Mouse (Mus musculus) intestine, postnatal 0 days (tissue): ENCODE measurements around the gene Tshz2. TPM values are rescaled to one million over a fixed set of nuclear protein-coding genes. Genes with fewer than 3 reads are reported as not detected.

Source experiments
- ATAC-seq: fragments of 200-750 bp; cut with Nextera tagmentation; 2 replicates; pipeline ENCODE4 v1.8.0; 2017; ENCODE audit warnings: mild to moderate bottlenecking, moderate TSS enrichment, moderate library complexity
- H3K27ac ChIP-seq: fragments of 300-500 bp; sonication (generic); 2 replicates; pipeline ENCODE4 v1.5.1; 2014; ENCODE audit warnings: mild to moderate bottlenecking, low read depth, low read length, moderate library complexity
- H3K27me3 ChIP-seq: fragments of 300-500 bp; sonication (generic); replicated peaks from 2 replicates; pipeline ENCODE4 v1.6.1; 2014; ENCODE audit warnings: low read length, mixed read lengths; ENCODE audit not compliant: control insufficient read depth, insufficient read depth
- H3K36me3 ChIP-seq: fragments of 300-500 bp; sonication (generic); 2 replicates; pipeline ENCODE4 v1.6.1; 2014; ENCODE audit warnings: mild to moderate bottlenecking, moderate library complexity; ENCODE audit not compliant: control insufficient read depth, insufficient read depth
- H3K4me1 ChIP-seq: fragments of 300-500 bp; sonication (generic); replicated peaks from 2 replicates; pipeline ENCODE4 v1.6.1; 2014; ENCODE audit warnings: antibody characterized with exemption, low read length, mixed read lengths; ENCODE audit not compliant: control insufficient read depth, insufficient read depth
- H3K4me2 ChIP-seq: fragments of 300-500 bp; sonication (generic); replicated peaks from 2 replicates; pipeline ENCODE4 v1.6.1; 2014; ENCODE audit warnings: low read depth, mild to moderate bottlenecking, moderate library complexity
- H3K4me3 ChIP-seq: fragments of 300-500 bp; sonication (generic); 2 replicates; pipeline ENCODE4 v1.5.1; 2014; ENCODE audit warnings: low read depth, low read length
- H3K9ac ChIP-seq: fragments of 300-500 bp; sonication (generic); 2 replicates; pipeline ENCODE4 v1.6.1; 2014; ENCODE audit warnings: mild to moderate bottlenecking, low read depth, low read length
- H3K9me3 ChIP-seq: fragments of 300-500 bp; sonication (generic); 2 replicates; pipeline ENCODE4 v1.6.1; 2016; ENCODE audit warnings: mixed run types; ENCODE audit not compliant: control insufficient read depth
- CTCF ChIP-seq: sonication (generic); IDR thresholded peaks from 2 replicates; pipeline ENCODE4 v1.5.1; 2016; ENCODE audit warnings: low read depth, mild to moderate bottlenecking, control low read depth, antibody characterized with exemption, moderate library complexity
- WGBS: fragments of 180-500 bp; shearing (Covaris S2); extraction: QIAGEN DNeasy Blood & Tissue Kit; methylation state at CpG from one replicate; pipeline ENCODE4 v1.1.7; 2014; 5-methylcytosine and 5-hydroxymethylcytosine counted together
- polyA plus RNA-seq: library from polyadenylated mRNA; unstranded; fragments of >200 nt; fragmentation: Nextera tagmentation; extraction: Ambion mirVana; gene quantifications from 2 replicates; pipeline ENCODE4 v1.2.1, GENCODE M21; 2015

Gene Tshz2
- polyA plus RNA-seq, 1 experiment from 2014 or later: 6.3 TPM

GRCm38 (mm10) chr2:169870503-169870902 is 237.7 kb downstream of the Tshz2 start:
- no peak overlapping the region for H3K9ac ChIP-seq
- no peaks in the 10 kb centered on the region for H3K36me3 ChIP-seq
- no peak overlapping the region for H3K4me3 ChIP-seq
- WGBS: 56% methylated on average over 5 of the region's 5 CpGs
- no peaks in the 10 kb centered on the region for H3K27me3 ChIP-seq
- TF ChIP-seq CTCF: no peak
- no peaks in the 10 kb centered on the region for H3K9me3 ChIP-seq
- H3K4me1 ChIP-seq: no peaks in the 10 kb centered on the region
- H3K4me2 ChIP-seq: no peak overlapping the region
- ATAC-seq: no peak
- H3K27ac ChIP-seq: no peak overlapping the region

GRCm38 (mm10) chr2:169871436-169872060 is 238.7 kb downstream of the Tshz2 start:
- no peaks in the 10 kb centered on the region for H3K4me1 ChIP-seq
- 89% methylated on average over 8 of the region's 8 CpGs for WGBS
- H3K27ac ChIP-seq: no peak overlapping the region
- no peaks in the 10 kb centered on the region for H3K36me3 ChIP-seq
- TF ChIP-seq CTCF: no peak
- H3K27me3 ChIP-seq: no peaks in the 10 kb centered on the region
- H3K9me3 ChIP-seq: no peaks in the 10 kb centered on the region
- no peak for ATAC-seq
- no peak overlapping the region for H3K4me2 ChIP-seq
- H3K9ac ChIP-seq: no peak overlapping the region
- no peak overlapping the region for H3K4me3 ChIP-seq

- Histone ChIP-seq H3K4me2 (no peak overlapping the region), H3K9ac (no peak overlapping the region)
- no peak for ATAC-seq
Observed at GRCm38 (mm10) chr2:169873442-169873841, 240.6 kb downstream of the Tshz2 start.

GRCm38 (mm10) chr2:169887921-169888320 is 255.1 kb downstream of the Tshz2 start:
- no peak for ATAC-seq
- no peaks in the 10 kb centered on the region for H3K27me3 ChIP-seq
- no peak overlapping the region for H3K4me3 ChIP-seq
- no peak overlapping the region for H3K27ac ChIP-seq
- TF ChIP-seq CTCF: no peak
- no peaks in the 10 kb centered on the region for H3K9me3 ChIP-seq
- H3K36me3 ChIP-seq: peaks cover 17% of the 10 kb centered on the region; the same call in 1 of the 2 replicates
- WGBS: 84% methylated on average over 9 of the region's 9 CpGs
- no peak overlapping the region for H3K4me2 ChIP-seq
- no peak overlapping the region for H3K9ac ChIP-seq
- no peaks in the 10 kb centered on the region for H3K4me1 ChIP-seq

More at GRCm38 (mm10) chr2:169873442-169873841, 240.6 kb downstream of the Tshz2 start:
- no peak overlapping the region for H3K4me3 ChIP-seq
- H3K36me3 ChIP-seq: no peaks in the 10 kb centered on the region
- no peaks in the 10 kb centered on the region for H3K9me3 ChIP-seq
- no peaks in the 10 kb centered on the region for H3K4me1 ChIP-seq
- no peaks in the 10 kb centered on the region for H3K27me3 ChIP-seq
- WGBS: 63% methylated on average over 16 of the region's 16 CpGs
- no peak overlapping the region for H3K27ac ChIP-seq
- TF ChIP-seq CTCF: no peak

GRCm38 (mm10) chr2:169892441-169893038 is 259.7 kb downstream of the Tshz2 start:
- Histone ChIP-seq H3K4me1 (no peaks in the 10 kb centered on the region), H3K27ac (no peak overlapping the region), H3K4me3 (no peak overlapping the region), H3K27me3 (no peaks in the 10 kb centered on the region), H3K36me3 (no peaks in the 10 kb centered on the region), H3K9me3 (no peaks in the 10 kb centered on the region), H3K9ac (no peak overlapping the region), H3K4me2 (no peak overlapping the region)
- ATAC-seq: no peak
- no peak for TF ChIP-seq CTCF
- WGBS: 70% methylated on average over 14 of the region's 14 CpGs

GRCm38 (mm10) chr2:169902896-169903295 is 270.1 kb downstream of the Tshz2 start:
- Histone ChIP-seq H3K4me3 (no peak overlapping the region), H3K27ac (no peak overlapping the region), H3K9ac (no peak overlapping the region), H3K4me1 (no peaks in the 10 kb centered on the region), H3K36me3 (no peaks in the 10 kb centered on the region), H3K9me3 (no peaks in the 10 kb centered on the region), H3K27me3 (no peaks in the 10 kb centered on the region), H3K4me2 (no peak overlapping the region)
- TF ChIP-seq CTCF: no peak
- ATAC-seq: no peak
- WGBS: 90% methylated on average over 7 of the region's 7 CpGs
